Mouse (Mus musculus): Measurements from ENCODE around the gene Prr27.
A peak's percentile ranks its signal among the peaks of the same experiment; 100 is the strongest.

Gene Prr27

GRCm38 (mm10) chr5:87825386-87825785 is at the start of gene Prr27:
TSS of gene Prr27 (plus strand) at chr5:87825686.
- no peak for DNase-seq

DNA sequence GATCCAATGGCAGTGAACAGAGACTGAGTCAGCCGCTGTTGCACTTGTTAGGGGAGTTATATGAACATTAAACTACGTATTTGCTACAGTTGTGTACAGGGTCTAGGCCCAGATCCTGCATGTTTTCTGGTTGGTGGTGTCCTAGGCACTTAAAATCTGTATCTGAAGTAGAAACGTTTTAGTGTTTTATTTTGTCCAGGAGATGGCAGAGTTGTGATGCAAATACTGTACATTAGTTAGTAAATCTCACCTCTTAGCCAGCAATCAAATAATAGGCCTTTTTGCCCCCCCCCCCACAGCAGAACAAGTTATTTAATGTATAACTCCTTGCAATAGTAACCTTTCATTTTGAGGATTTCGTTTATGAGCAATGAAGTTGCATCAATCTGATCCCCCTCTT is 42.8 kb upstream of the Prr27 start:
- DNase-seq, result no peak

GRCm38 (mm10) chr5:87807782-87808181 is 17.7 kb upstream of the Prr27 start, which contains the start of gene Csn1s2b:
TSS of gene Csn1s2b (plus strand) at chr5:87808082.
- no peak for DNase-seq

GRCm38 (mm10) chr5:87809253-87809652 is 16.2 kb upstream of the Prr27 start:
- no peak for DNase-seq

GRCm38 (mm10) chr5:87855136-87855716 is 29.7 kb downstream of the Prr27 start:
- DNase-seq, result no peak

DNA sequence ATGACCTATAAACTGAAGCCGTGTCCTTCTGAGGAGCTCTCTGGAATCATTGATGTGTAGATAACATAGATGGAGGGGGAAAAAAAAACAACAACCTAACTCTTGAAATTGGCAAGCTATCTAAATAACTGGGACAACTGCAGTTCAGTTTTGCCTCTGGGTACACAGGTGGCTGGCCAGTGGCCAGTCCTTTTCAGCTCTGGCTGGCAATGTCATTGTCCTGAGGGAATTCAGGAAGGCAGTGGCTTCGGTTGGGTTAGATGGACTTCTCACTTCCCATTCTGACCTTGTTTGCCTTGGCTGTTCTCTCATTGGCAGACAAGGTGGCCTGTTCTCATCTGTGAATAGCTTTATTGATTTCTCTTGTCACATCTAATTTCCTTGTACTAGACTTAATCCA is 44.6 kb downstream of the Prr27 start:
- DNase-seq, result peak; percentile 17

- no peak for DNase-seq
These were observed 45.9 kb downstream of the Prr27 start for GRCm38 (mm10) chr5:87871423-87871822.

- DNase-seq, result no peak
These were observed 59.2 kb downstream of the Prr27 start, which contains the start of gene Odam for GRCm38 (mm10) chr5:87884729-87885128. TSS of gene Odam (plus strand) at chr5:87885029.
